Mouse (Mus musculus) heart, postnatal 36 days (tissue): Measurements from ENCODE around the gene Kdr. TPM values are rescaled to one million over a fixed set of nuclear protein-coding genes. Genes with fewer than 3 reads are reported as not detected.

Experiments
- DNase-seq, 2 experiments: peaks; one replicate each; pipeline ENCODE4 v3.0.0; 2021 to 2022
- intact Hi-C: fragments of 180-260 bp; cut with DNase I; formaldehyde crosslinking; loops from one replicate; pipeline ENCODE4 v1.15.1; 2025
- total RNA-seq, 2 experiments: library from RNA; stranded (reverse); gene quantifications; 2 replicates each; pipeline ENCODE4 v1.2.3; 2021

Kdr gene
- 100 to 1,000 TPM in 1 of 2 experiments, 10 to 100 TPM in 1; 80.1 to 100 TPM for total RNA-seq

DNA sequence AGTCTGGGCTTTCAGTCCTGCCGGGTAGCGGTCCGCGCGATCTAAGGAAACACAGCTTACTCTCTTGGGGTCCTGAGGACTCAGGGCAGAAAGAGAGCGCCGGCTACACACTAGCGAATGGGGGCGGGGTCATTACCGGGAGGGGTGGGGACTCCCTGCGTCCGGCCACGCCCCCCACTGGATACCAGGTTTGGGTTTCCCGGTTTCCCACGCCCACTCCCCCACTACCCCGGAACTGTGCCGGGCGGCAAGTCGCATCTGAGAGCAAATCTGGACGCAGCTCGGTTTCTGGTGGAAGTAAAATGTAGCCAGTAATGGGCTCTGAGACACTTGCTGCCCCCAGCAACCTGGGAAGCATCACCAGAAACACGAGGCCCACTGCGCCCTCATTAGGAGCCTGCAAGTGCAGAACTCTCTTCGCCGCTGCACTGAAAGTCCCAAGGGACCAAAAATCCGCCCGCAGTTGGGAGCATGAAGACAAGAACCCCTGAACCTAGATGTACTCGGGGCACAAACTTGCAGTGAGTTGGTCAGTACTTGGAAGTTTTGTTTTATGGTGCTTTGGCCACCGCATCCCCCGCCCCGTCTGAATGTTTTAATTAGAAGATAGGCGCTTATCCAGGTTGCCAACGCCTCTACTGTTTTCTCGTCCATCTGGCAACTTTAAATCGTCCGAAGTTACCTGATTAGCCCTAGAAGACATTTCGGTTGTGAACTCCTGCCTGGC, at the start of gene Kdr:
Kdr (minus strand) TSS at position 85 of the 727 bp plus-strand sequence.
- DNase-seq, result peak; percentile 78
- intact Hi-C loops, result loop anchor here (2.0 to 10.0 kb wide), 2 partner anchors 36 to 136 kb away; no protein-coding TSS in a partner anchor

DNA sequence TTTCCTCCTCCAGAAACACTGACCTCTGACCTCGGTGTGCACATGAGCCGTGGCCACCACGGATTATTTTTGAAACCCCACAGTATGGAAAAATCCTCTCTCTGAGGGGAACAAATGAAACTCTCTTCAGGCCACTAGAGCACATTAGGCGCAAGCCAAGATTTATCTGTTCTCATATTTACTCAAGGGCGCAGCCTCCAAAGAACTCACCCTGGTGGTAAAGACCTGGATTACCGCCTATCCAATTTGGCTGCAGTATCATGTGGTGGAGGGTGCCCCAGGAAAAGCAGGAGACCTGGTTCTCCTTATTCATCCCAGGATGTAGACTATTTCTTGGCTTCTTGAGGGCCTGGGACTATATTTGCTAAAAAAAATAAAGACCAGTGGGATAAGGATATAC, 48.5 kb upstream of the Kdr start:
- intact Hi-C loops, result loop anchor here (1.0 to 10.0 kb wide), 3 partner anchors 91 to 388 kb away; no protein-coding TSS in a partner anchor
- no peak for DNase-seq

DNA sequence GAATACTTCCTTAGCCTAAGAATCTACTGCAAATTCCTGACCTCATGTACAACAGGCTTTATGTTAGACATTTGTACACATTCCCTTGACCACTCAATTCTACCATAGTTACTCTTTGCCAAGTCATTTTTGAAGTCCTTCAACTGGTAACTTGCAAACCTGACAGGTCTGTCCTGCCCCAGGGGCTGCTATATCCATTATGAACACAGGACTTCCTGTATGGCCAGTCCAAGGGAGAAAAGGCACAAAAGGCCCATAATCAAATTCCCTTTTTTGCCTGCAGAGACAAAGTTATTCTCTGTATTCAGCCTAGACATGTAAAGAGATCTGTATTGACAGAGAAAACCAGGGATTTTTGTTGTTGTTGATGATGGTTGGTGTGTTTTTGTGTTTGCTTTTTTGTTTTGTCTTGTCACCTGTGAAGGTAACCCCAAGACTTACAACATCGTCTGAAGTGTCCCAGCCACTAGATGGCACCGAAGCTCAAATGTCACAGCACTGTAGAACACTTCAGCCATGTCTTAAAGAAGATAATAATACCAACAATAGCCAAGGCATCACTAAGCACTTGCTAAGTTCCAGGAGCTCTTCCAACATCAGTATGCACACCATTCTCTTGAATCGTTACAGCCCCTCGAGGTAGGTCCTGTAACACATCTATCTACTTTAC, 47.9 kb upstream of the Kdr start:
- DNase-seq, result peak; percentile 36 to 61
- intact Hi-C loops, result loop anchor here (1.0 to 10.0 kb wide), 3 partner anchors 92 to 389 kb away; no protein-coding TSS in a partner anchor

DNA sequence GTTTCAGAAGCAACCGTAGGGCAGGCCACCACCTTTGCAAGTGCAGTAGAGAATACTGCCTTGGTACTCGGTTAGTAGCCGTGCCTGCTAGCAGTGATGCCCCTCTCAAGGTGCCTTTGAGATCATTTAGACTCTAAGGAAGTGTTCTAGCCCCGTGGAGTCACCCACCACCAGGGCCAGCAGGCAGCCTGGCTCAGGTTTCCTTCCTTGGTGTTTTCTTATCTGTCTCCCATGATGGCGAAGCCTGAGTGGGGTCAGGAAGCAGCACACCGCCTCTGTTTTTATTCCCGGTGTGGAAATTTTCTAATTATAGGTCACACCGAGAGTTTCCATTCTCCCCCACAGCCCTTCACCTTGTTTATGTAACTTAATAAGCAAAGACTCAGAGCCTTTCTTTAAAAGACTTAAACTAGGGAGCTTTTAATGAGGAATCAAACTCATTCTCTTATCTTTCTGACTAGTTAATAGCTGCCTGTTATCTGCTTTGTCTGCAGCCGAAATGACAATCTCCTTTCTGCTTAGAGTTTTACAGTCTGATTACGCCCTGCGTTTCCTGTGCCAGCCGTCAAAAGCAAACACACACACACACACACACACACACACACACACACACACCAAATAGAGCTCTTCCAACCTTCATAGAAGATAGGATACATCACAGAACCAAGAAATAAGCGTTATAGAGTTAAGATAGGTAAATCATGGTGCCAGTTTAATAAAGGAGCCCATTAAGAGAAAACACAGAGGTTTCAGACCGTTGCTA, 44.9 kb upstream of the Kdr start:
- intact Hi-C loops, result loop anchor here (10.0 kb wide), 1 partner anchor 392 kb away; no protein-coding TSS in a partner anchor
- peak in 1 of 2 experiments; percentile 38 for DNase-seq

DNA sequence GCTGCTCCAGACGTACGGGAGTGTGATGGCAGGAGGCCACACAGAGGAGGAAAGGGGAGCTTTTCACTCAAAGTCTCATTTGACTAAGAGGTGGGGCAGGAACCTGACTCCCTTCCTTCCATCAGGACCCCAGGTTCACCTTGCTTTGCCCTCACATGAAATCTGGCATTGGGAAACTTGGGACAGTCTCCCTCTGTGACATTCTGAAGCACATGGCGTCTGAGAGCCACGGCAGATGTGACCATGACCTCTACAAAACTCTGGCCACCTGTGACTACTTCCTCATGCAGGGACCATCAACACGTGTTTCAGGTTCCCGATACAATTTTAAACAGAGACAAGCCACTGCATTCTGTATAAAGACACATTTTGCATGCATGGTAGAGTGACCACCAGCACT, 44.2 kb upstream of the Kdr start:
- DNase-seq, result no peak
- intact Hi-C loops, result loop anchor here (10.0 kb wide), 1 partner anchor 392 kb away; no protein-coding TSS in a partner anchor

DNA sequence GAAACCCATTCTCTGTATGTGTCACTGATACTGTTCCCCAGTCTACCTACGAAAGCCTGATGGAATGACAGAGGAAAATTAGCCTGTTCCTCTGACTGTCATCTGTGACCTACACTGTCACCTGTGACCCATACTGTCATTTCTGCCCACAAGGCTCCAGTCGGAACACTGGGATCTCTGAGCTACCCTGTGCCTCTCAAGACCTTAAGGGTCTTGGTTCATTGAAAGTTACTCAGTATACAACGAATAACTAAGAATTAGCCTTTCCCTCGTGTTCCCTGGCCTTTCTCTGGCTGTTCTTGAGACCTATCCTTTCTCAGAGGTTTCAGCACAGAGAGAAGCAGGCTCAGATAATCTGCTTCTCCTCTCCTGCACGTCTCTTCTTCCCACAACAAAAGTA, 40.1 kb upstream of the Kdr start:
- intact Hi-C loops, result no loop called here
- no peak for DNase-seq

DNA sequence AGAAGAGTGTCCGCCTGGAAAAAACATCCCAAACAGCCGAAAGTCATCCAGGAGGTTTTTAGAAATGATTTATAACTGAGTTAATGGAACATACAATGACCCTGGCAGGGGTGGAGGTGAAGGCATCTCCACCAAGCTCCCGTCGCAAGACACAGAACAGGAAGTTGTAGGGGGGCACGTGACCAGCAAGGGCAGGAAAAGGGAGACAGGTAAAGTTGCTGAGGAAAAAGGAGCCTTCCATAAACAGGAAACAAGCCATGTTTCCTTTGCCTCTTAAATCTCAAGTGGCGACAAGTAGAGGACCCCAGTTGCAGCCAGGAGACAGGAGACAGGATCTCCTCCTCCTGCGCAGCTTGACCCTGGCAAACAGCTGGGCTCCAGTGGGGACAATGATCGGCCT, 37.8 kb upstream of the Kdr start:
- DNase-seq, result no peak
- intact Hi-C loops, result no loop called here

DNA sequence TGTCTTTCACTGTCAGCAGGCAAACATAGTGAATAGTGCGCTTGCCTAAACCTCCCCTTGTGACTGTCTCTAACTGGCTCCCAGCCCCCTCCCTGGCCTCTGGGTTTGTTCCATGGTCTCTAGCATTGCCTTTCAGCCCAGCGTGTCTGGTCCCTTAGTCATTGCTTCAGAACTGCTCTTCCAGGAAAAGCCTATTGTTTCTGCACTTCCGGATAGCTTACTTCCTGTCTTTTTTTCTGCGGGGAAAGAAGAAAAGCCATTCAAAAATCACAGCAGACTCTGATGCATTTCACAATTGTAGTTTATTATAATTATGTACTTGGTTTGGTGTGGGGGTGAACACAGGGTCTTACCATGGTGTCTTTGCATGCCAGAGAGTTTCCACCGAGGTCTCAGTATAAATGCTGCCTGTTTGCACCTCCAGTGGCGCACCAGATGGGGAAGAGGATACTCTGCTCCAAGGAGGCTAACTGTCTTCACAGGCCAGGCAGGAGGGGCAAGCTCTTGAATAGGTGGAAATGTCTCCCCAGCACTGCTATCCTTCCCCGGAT, 35.7 kb upstream of the Kdr start:
- intact Hi-C loops, result loop anchor here (2.0 kb wide), 2 partner anchors 27 to 35 kb away; partner anchors contain the start of gene Kdr
- peak; percentile 39 to 51 for DNase-seq

DNA sequence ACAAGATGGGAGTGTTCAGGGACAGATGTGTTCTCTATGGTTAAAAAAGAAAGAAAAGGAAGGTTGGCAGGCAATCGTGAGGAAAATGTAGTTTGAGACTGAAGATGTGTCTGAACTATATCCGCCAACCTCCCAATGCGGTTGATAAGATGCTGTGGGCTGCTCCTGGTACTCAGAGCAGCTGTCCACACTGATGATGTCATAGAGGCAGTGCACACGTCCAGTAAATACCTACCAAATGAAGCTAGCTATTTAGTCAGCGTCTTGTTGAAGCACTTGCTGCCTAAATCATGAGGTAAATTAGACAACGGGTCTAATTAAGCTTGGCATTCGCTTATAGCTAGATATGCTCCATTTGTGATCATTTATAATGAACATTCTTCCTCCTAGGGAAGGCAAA, 28.1 kb upstream of the Kdr start:
- no peak for DNase-seq
- intact Hi-C loops, result no loop called here

DNA sequence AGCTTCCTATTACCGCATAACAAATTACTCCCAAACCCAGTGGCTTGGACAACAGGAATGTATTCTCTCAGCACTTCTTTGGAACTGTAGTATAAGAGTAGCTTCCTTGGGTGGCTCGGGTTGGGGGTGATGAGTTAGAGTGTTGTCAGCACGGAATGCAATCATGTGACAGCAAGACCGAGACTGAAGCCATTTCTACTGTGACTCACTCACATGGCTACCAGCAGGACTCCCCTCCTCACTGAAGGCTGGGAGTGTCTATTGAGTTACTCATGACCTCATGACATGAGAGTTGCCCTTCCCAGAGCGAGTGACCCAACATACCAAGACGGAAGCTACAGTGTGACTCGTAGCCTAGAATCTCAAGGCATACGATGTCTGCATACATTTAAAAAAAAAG, 12.0 kb upstream of the Kdr start:
- intact Hi-C loops, result no loop called here
- DNase-seq, result no peak

DNA sequence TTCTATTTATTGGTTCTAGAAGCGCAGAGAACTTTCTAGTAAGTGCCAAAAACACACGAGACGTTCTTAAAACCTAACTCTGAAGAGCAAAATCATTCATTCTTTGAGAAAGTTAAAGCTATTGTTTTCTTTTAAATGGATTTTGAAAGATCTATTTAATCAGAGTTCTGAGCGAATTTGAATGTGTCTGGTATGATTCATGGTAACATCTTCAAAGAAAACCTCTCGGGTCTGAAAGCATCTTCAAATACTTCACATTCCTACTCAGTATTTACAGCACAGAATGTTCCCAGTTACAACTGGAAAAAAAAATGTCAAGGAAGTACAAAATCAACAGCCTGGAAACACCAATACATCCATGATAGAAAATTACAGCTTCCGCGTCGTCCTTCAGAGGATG, 9.3 kb upstream of the Kdr start:
- DNase-seq, result no peak
- intact Hi-C loops, result no loop called here

DNA sequence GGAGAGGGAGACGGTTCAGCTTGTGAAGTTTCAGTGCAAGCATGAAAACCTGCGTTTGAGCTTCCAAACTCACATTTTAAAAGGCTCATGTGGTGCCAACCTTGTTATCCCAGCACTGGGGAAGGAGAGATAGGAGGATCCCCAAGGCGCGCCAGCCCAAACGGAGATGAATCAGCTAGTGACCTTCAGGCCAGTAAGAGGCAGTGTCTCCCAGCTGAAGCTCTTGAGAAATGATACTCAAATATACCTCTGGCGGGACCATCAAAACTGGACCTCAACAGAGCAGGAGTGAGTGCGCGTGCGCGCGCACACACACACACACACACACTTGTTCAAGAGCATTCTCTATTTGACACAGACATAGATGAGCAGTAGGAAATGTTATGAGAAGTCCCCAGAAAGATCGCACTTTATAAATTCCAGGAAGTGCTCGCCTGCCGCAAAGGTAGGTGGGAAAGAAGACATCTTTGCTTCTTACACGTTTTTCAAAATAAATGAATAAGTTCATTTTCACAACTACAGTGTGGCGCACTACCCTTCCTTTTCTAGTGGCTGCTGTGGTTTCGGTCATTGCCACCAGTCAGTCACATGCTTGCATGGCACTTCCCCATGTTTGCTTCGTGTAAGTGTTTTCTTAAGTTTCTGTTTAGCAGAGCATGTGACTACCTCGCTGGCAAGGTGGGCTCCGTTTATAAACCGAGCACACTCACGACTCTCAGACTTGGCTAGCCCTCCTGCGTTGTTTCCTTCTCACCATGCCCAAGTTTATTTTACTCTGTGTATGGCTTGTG, 2.5 kb upstream of the Kdr start:
- no peak for DNase-seq
- intact Hi-C loops, result no loop called here

DNA sequence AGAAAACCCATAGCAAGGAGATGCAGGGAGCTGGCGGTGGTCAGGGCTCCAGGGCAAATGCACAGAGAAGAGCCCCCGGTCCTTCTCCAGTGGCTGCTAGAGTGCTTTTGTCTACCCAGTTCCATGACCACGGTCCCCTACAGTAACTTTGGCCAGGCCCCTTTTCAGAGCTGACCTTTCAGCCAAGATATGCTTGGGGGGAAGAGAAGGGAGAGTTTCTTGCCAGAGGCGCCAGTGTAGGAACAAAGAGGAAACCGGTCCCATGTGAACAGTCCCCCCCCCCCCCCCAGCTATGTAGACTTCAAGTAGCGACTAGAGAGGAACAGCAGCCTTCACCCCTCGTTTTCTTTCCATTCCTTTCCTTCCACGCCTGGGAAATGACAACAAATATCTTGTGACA, 850 bp upstream of the Kdr start:
- intact Hi-C loops, result loop anchor here (2.0 to 10.0 kb wide), 2 partner anchors 36 to 136 kb away; no protein-coding TSS in a partner anchor

DNA sequence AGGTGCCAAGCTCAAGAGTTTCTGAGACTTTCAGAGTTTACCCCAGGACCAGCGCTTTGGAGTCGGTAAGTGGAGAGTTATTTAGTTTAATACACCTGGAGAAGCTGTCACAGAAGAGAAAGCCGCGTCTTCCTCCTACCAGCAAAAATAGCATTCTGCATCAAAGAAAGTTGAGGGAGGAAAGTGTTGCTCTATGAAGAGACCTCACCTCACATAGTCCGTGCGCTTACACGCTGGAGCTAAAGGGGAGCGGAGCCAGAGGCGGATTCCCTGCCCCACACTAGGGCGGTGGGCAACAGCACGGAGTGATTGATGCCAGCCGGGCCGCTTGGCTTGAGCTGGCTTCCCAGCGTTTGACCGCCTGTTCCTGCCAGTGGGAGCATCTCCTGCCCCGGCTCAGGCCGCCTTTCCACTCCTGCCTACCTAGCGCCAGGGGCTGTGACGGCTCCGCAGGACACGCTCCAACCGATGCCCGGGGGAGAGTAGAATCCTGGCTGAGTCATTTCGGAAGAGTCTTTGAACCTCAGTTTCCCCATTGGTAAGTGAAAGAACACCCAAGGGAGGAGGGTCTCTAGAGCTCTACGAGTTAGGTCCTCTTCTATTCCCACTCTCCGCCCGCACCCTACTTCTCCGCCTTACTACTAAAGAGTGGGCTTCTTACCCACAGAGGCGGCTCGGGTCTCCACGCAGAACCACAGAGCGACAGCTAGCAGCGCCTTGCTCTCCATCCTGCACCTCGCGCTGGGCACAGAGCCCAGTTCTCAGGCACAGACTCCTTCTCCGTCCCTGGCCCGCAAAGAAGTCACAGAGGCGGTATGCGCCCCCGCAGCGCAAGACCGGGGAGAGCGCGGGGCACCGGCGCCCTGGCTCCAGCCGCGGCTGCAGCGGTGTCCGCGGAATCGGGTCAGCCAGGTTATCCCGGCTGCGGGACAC, 551 bp downstream of the Kdr start:
- intact Hi-C loops, result loop anchor here (2.0 to 10.0 kb wide), 3 partner anchors 37 to 137 kb away; no protein-coding TSS in a partner anchor
- peak in 1 of 2 experiments; percentile 44 for DNase-seq

More for the DNA sequence above, 850 bp upstream of the Kdr start:
- peak in 1 of 2 experiments; percentile 28 for DNase-seq

DNA sequence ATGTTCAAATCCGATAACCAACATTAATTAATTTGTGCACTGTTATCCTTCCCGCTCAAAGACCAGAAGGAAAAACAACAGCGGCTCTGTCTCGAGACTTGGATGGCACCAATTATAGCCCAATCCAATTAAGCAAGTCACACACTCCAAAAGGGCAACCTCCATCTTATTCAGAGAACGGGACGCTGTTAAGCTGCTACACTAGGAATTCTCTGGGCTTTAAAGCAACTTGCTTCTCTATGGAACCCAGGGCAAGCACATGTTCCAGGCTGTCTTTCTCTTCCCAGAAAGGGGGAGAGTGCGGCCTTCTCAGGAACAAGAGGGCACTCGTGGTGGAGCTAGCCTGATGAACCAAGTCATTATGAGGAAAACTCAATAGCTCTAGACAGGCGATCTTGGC, 1.6 kb downstream of the Kdr start:
- intact Hi-C loops, result loop anchor here (2.0 to 10.0 kb wide), 2 partner anchors 106 to 138 kb away; no protein-coding TSS in a partner anchor
- no peak for DNase-seq

DNA sequence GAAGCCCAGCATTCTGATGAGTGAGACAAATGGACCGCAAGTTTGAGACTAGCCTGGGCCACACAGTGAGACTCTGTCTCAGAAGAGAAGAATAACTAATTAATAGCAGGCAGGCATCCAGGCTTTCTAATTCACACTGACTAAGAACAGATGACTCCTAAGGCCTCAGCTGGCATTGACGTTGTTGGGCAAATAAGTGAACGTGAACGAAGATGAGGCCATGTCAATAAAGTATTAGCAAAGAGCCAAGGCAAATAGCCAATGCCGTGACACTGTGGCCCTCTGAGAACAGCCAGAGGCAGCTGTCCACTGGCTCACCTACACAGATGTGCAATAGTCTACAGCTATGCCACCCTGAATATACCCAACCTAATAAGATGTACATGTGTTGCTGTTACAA, 2.9 kb downstream of the Kdr start:
- DNase-seq, result no peak
- intact Hi-C loops, result loop anchor here (2.0 to 10.0 kb wide), 2 partner anchors 31 to 139 kb away; no protein-coding TSS in a partner anchor

DNA sequence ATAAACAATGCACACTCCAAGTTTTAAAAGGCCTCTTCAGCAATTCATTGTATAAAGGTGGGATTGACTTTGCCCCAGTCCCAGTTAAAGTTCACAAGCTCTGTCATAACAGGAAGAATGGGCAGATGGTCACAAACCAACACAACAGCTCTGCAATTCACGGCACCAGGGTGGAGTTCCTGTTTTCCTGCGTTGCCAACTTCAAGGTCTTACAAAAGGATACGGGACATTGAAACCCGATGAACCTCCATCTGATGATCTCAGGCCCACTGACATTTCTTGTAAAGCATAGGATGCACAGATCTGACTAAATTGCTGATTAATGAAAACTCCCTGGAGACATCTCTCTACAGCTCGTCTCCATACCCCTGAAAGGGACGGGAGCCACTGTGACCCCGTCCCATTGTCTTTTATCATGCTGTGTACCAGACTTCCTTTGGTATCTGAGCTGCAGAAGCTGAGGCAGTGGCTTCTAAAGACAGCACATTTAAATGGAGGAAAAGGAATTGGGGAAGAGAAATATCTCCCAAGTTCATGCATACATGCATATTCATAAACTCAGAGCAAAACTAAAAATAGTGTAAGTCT, 3.6 kb downstream of the Kdr start:
- intact Hi-C loops, result loop anchor here (2.0 to 10.0 kb wide), 2 partner anchors 30 to 140 kb away; no protein-coding TSS in a partner anchor
- peak in 1 of 2 experiments; percentile 33 for DNase-seq

DNA sequence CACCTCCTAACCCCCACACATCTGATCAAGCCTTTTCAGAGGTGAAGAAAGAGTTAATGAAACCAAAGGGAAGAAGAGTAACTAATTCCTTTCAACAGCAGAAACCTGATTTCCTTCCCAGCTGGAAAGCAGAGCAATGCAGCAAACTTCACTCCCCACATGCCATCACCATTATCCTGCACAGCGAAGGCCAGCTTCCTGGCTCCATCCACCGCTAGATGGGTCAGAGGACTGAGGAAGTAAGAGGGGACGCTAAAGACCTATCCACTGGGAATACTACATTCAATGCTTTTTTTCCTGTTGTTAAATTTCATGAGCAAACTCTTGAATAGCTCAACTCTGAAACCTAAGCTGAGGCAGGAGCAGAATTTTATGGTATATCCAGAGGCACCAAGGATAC, 8.4 kb downstream of the Kdr start:
- intact Hi-C loops, result loop anchor here (10.0 kb wide), 1 partner anchor 145 kb away; no protein-coding TSS in a partner anchor
- no peak for DNase-seq
